Mouse (Mus musculus): ENCODE data around the gene Mier3. TPM values are rescaled to one million over a fixed set of nuclear protein-coding genes. Genes with fewer than 3 reads are reported as not detected.

The Mier3 gene
- polyA plus RNA-seq, 1 experiment from 2014 or later: 25.6 TPM

DNA sequence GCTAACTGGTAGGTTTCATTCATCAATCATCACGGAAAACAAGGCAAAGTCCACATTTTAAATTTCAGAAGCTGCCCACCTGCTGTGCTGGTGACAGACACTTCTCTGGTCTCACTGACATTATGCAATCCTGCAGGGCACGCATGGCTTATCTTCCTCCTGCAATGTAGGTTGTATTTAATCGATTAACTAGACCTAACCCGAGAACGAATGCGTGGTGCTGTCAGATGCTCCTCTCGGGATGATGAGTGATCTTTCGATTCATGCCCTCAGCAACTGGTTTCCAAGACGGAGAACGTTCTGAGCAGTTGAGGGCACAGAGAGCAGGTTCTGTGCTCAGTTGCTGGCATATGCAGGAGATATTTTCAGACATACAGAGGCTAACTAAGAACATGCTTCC is 24.5 kb upstream of the Mier3 start:
- Histone ChIP-seq H3K27me3 (ENCODE audit: control insufficient read depth, insufficient read depth, low read length) (no peaks in the 10 kb centered on the region), H3K9me3 (ENCODE audit: control insufficient read depth, low read length) (no peaks in the 10 kb centered on the region), H3K4me2 (no peak overlapping the region), H3K36me3 (ENCODE audit: control insufficient read depth, insufficient read depth, low read length) (no peaks in the 10 kb centered on the region), H3K4me3 (ENCODE audit: low read depth, low read length) (no peak overlapping the region), H3K27ac (ENCODE audit: low read depth, low read length) (no peak overlapping the region), H3K9ac (ENCODE audit: low read length) (no peak overlapping the region), H3K4me1 (ENCODE audit: control insufficient read depth, insufficient read depth, low read length) (no peaks in the 10 kb centered on the region)
- ATAC-seq (ENCODE audit: low FRiP score) (no peak), DNase-seq (ENCODE audit: low spot score, missing footprints) (no peak)
- WGBS: 83% methylated on average over 10 of the region's 10 CpGs

DNA sequence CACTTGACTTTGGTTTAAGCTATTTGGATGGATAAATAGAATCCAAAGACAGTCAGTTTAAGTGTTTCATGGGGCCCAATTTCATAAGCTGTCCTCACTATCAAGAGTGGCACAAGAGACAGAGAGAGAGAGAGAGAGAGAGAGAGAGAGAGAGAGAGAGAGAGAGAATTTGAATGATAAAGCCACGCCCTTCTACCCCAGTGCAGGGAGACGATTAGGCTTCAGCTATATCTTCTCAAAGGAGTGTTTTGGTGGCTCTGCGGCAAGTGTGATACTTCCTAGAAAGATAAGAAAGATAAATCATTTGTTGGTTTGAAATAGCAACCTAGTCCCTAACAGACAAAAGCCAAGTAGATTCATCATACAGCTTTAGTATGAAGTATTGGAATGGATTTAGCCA is 24.0 kb upstream of the Mier3 start:
- ATAC-seq (ENCODE audit: low FRiP score): no peak
- H3K36me3 ChIP-seq (ENCODE audit: control insufficient read depth, insufficient read depth, low read length): no peaks in the 10 kb centered on the region
- 88% methylated on average over 3 of the region's 3 CpGs for WGBS

DNA sequence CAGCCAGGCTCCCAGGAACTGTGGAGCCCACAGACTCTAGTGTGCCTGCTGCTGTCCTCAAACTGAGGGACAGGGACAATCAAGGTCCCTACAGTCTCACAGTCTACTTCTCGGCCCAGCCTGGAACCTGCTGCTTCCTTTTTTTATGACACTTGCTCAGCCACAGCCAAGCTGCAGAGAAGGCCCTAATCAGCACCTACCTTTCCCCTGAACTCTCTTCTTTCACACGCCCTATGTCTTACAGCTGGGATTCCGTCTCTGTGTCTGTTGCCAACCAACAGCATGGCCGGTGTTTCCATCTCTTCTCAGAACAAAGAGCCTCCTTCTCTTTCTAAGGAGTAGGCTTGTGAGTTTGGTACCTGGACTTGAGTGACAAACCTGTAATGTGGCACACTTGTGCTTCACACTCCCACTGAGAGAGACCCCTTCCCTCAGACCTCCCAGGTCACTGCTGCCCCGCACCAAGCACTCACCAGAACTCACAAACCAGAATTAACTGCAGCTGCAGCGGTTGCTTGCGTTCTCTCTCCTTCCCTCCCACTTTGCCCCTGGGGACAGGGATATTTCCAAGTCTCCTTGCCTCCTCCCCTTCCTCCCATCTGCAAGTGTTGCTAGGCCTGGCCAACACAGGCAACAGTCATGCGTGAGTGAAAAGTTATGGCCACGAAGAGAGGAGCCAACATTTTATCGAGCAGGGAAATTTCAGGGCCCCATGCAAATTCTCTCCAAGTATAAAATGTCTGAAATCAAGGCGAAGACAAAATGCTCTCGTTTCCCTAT is 22.1 kb upstream of the Mier3 start:
- H3K27ac ChIP-seq (ENCODE audit: low read depth, low read length): no peak overlapping the region

More for the DNA sequence above, 24.0 kb upstream of the Mier3 start:
- no peaks in the 10 kb centered on the region for H3K4me1 ChIP-seq (ENCODE audit: control insufficient read depth, insufficient read depth, low read length)
- H3K4me2 ChIP-seq: no peak overlapping the region
- DNase-seq (ENCODE audit: low spot score, missing footprints): no peak
- H3K4me3 ChIP-seq (ENCODE audit: low read depth, low read length): no peak overlapping the region
- H3K27ac ChIP-seq (ENCODE audit: low read depth, low read length): no peak overlapping the region
- H3K9ac ChIP-seq (ENCODE audit: low read length): no peak overlapping the region
- H3K9me3 ChIP-seq (ENCODE audit: control insufficient read depth, low read length): no peaks in the 10 kb centered on the region
- no peaks in the 10 kb centered on the region for H3K27me3 ChIP-seq (ENCODE audit: control insufficient read depth, insufficient read depth, low read length)

DNA sequence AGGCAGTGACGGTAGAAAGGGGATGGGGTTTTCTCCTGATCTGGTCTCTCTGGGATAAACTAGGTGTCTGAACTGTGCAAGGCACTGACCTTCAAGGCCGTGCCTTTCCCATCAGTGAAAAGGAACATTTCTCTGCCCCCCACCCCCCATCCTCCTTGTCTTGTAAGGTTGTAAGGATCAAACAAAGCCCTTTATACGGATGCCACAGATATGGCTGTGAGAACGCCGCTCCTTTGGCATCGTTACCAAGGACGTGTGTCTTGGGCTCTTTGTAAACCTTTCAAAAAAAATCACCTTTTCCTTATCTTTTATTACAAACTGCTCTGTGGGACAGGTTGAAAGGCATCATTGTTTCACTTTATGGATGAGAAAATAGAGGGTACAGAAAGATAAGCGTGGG is 21.3 kb upstream of the Mier3 start:
- DNase-seq (ENCODE audit: low spot score, missing footprints) (no peak), ATAC-seq (ENCODE audit: low FRiP score) (no peak)
- H3K36me3 ChIP-seq (ENCODE audit: control insufficient read depth, insufficient read depth, low read length): no peaks in the 10 kb centered on the region
- no peaks in the 10 kb centered on the region for H3K4me1 ChIP-seq (ENCODE audit: control insufficient read depth, insufficient read depth, low read length)
- no peaks in the 10 kb centered on the region for H3K27me3 ChIP-seq (ENCODE audit: control insufficient read depth, insufficient read depth, low read length)
- H3K4me2 ChIP-seq: no peak overlapping the region
- H3K4me3 ChIP-seq (ENCODE audit: low read depth, low read length): no peak overlapping the region
- H3K27ac ChIP-seq (ENCODE audit: low read depth, low read length): no peak overlapping the region
- no peaks in the 10 kb centered on the region for H3K9me3 ChIP-seq (ENCODE audit: control insufficient read depth, low read length)
- 90% methylated on average over 8 of the region's 8 CpGs for WGBS
- no peak overlapping the region for H3K9ac ChIP-seq (ENCODE audit: low read length)

More for the DNA sequence above, 22.1 kb upstream of the Mier3 start:
- Histone ChIP-seq H3K4me3 (ENCODE audit: low read depth, low read length) (no peak overlapping the region), H3K27me3 (ENCODE audit: control insufficient read depth, insufficient read depth, low read length) (no peaks in the 10 kb centered on the region), H3K9me3 (ENCODE audit: control insufficient read depth, low read length) (no peaks in the 10 kb centered on the region), H3K4me2 (no peak overlapping the region), H3K36me3 (ENCODE audit: control insufficient read depth, insufficient read depth, low read length) (no peaks in the 10 kb centered on the region), H3K4me1 (ENCODE audit: control insufficient read depth, insufficient read depth, low read length) (no peaks in the 10 kb centered on the region), H3K9ac (ENCODE audit: low read length) (no peak overlapping the region)
- DNase-seq (ENCODE audit: low spot score, missing footprints) (no peak), ATAC-seq (ENCODE audit: low FRiP score) (no peak)
- 79% methylated on average over 12 of the region's 12 CpGs for WGBS

DNA sequence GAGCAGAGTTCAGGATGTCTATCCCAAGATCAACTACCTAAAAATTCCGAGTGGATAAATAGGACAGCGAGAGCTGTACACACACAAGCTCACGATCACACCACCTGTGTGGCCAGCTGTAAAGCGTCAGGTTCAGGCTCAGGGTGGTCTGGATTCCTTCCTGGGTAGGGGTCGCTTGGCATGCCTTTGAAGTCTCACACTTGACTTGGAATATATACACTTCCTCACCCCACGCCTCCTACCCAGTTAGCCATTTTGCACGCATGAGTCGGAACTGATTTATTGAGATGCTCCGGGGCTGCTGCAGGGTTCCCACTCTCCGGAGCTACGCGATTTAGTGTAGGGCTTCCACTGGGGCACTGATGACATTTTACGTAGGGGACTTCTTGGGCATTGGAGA is 20.7 kb upstream of the Mier3 start:
- ATAC-seq (ENCODE audit: low FRiP score): no peak
- H3K4me2 ChIP-seq: no peak overlapping the region
- H3K27me3 ChIP-seq (ENCODE audit: control insufficient read depth, insufficient read depth, low read length): no peaks in the 10 kb centered on the region
- no peaks in the 10 kb centered on the region for H3K36me3 ChIP-seq (ENCODE audit: control insufficient read depth, insufficient read depth, low read length)
- no peak for DNase-seq (ENCODE audit: low spot score, missing footprints)
- H3K9ac ChIP-seq (ENCODE audit: low read length): no peak overlapping the region
- no peaks in the 10 kb centered on the region for H3K4me1 ChIP-seq (ENCODE audit: control insufficient read depth, insufficient read depth, low read length)
- H3K9me3 ChIP-seq (ENCODE audit: control insufficient read depth, low read length): no peaks in the 10 kb centered on the region
- 77% methylated on average over 13 of the region's 13 CpGs for WGBS
- no peak overlapping the region for H3K4me3 ChIP-seq (ENCODE audit: low read depth, low read length)
- H3K27ac ChIP-seq (ENCODE audit: low read depth, low read length): no peak overlapping the region

DNA sequence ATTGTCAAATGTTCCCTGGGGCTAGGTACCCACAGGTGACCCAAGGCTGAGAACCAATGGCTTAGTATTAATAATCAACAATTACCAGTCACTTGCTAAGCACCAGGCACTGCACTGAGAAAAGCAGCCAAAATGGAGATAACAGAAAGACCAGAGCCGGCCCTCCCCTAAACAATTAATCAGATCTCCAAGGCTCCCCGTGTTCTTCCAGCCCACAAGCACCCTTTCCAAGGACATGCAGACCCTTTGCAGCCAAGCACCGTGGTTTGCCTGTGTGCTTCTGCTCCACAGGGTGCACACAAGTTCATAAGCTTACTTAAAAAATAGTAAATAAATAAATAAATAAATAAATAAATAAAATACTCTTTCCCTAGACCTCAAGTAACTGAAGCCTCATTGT is 20.2 kb upstream of the Mier3 start:
- ATAC-seq (ENCODE audit: low FRiP score) (no peak), DNase-seq (ENCODE audit: low spot score, missing footprints) (no peak)
- Histone ChIP-seq H3K4me1 (ENCODE audit: control insufficient read depth, insufficient read depth, low read length) (no peaks in the 10 kb centered on the region), H3K27me3 (ENCODE audit: control insufficient read depth, insufficient read depth, low read length) (no peaks in the 10 kb centered on the region), H3K36me3 (ENCODE audit: control insufficient read depth, insufficient read depth, low read length) (no peaks in the 10 kb centered on the region), H3K27ac (ENCODE audit: low read depth, low read length) (no peak overlapping the region), H3K4me3 (ENCODE audit: low read depth, low read length) (no peak overlapping the region), H3K4me2 (no peak overlapping the region), H3K9ac (ENCODE audit: low read length) (no peak overlapping the region), H3K9me3 (ENCODE audit: control insufficient read depth, low read length) (no peaks in the 10 kb centered on the region)
- 86% methylated on average over 3 of the region's 3 CpGs for WGBS

DNA sequence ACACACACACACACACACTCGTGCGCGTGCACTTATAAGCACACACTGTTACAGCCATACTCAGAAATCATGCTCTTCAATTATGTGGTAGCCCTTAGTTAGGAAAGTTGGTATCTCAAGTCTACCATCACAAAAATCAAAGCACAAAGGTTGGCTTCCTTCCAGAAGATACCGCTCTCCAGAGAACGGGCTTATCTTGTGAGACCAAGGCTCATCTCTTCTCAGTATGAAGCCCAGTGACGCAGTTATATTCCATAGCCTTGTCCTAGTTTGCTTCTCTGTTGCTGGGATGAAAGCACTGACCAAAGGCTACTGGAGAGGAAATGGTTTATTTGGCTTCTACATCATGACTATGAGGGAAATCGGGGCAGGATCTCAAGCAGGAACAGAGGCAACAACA is 12.8 kb upstream of the Mier3 start:
- Histone ChIP-seq H3K9me3 (ENCODE audit: control insufficient read depth, low read length) (no peaks in the 10 kb centered on the region), H3K4me2 (no peak overlapping the region), H3K27ac (ENCODE audit: low read depth, low read length) (no peak overlapping the region), H3K9ac (ENCODE audit: low read length) (no peak overlapping the region), H3K4me1 (ENCODE audit: control insufficient read depth, insufficient read depth, low read length) (no peaks in the 10 kb centered on the region), H3K4me3 (ENCODE audit: low read depth, low read length) (no peak overlapping the region), H3K27me3 (ENCODE audit: control insufficient read depth, insufficient read depth, low read length) (no peaks in the 10 kb centered on the region), H3K36me3 (ENCODE audit: control insufficient read depth, insufficient read depth, low read length) (no peaks in the 10 kb centered on the region)
- ATAC-seq (ENCODE audit: low FRiP score) (no peak), DNase-seq (ENCODE audit: low spot score, missing footprints) (peak; percentile 49)
- WGBS: 92% methylated on average over 7 of the region's 7 CpGs

DNA sequence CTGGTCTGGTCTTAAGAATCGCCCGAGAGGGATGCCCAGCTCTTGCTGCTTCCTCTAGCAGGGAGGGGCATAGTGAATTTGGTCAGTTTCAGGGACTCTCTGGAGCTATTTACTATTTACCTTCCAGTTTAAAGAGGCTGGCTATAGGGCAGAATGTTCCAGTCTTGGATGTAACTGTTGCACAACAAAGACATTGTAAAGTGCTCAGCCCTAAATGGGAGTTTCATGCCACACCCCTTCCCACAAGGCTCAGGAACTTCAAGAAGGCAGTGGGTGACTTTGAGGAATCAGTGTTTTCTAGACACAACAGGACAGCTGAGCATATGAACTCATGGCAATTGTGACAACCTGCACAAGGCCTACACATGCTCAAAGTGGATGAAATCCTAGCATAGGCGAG is 3.9 kb upstream of the Mier3 start:
- H3K27ac ChIP-seq (ENCODE audit: low read depth, low read length): no peak overlapping the region
- H3K4me3 ChIP-seq (ENCODE audit: low read depth, low read length): no peak overlapping the region
- no peaks in the 10 kb centered on the region for H3K27me3 ChIP-seq (ENCODE audit: control insufficient read depth, insufficient read depth, low read length)
- no peaks in the 10 kb centered on the region for H3K4me1 ChIP-seq (ENCODE audit: control insufficient read depth, insufficient read depth, low read length)
- H3K4me2 ChIP-seq: no peak overlapping the region
- no peak for DNase-seq (ENCODE audit: low spot score, missing footprints)
- H3K9ac ChIP-seq (ENCODE audit: low read length): no peak overlapping the region
- WGBS: 87% methylated on average over 3 of the region's 3 CpGs
- H3K9me3 ChIP-seq (ENCODE audit: control insufficient read depth, low read length): no peaks in the 10 kb centered on the region; the same call in 1 of the 2 replicates
- ATAC-seq (ENCODE audit: low FRiP score): no peak
- no peaks in the 10 kb centered on the region for H3K36me3 ChIP-seq (ENCODE audit: control insufficient read depth, insufficient read depth, low read length)

DNA sequence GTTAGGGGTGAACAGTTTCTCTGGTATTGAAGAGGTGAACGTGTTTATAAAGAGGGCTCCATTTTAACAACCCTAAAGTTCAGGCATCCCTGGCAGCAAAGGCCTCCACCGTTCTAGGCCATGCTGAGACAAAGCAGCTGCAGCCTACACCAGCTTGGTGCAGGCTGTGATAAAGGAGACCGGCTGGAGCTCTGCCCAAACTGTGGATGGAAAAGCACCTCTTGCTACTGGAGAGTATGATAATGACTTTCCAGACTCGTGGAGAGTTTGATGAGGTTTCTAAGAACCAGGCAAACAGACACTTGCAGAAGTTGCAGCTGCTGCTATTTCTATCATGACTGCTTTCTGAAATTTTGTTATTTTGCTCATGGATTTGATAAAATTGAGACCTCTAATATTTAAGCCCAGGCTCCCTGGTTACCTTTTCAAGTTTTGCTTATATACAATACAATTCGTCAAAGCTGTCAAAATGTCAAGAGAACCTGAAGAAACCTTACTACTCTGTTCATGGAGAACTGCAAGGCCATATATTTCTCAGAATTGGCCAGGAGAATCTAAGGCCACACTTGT is 3.4 kb downstream of the Mier3 start:
- no peaks in the 10 kb centered on the region for H3K36me3 ChIP-seq (ENCODE audit: control insufficient read depth, insufficient read depth, low read length)
- no peak overlapping the region for H3K27ac ChIP-seq (ENCODE audit: low read depth, low read length)
- peaks cover 7% of the 10 kb centered on the region; the same call in 1 of the 2 replicates for H3K4me1 ChIP-seq (ENCODE audit: control insufficient read depth, insufficient read depth, low read length)
- H3K27me3 ChIP-seq (ENCODE audit: control insufficient read depth, insufficient read depth, low read length): peaks cover 3% of the 10 kb centered on the region; the same call in 1 of the 2 replicates
- H3K4me3 ChIP-seq (ENCODE audit: low read depth, low read length): no peak overlapping the region
- H3K9me3 ChIP-seq (ENCODE audit: control insufficient read depth, low read length): no peaks in the 10 kb centered on the region
- no peak for ATAC-seq (ENCODE audit: low FRiP score)
- H3K9ac ChIP-seq (ENCODE audit: low read length): no peak overlapping the region
- H3K4me2 ChIP-seq: no peak overlapping the region
- peak; percentile 69 for DNase-seq (ENCODE audit: low spot score, missing footprints)
- 40% methylated on average over 5 of the region's 5 CpGs for WGBS
